Mouse (Mus musculus) ovary, postnatal 36 days (tissue): Measurements from ENCODE around the gene Mybbp1a.
"Not testable (repeated sequence)": the region's sequence is repeated elsewhere in the genome, so short reads cannot be mapped to it uniquely, and the experiment has no call there.

Experiments
- DNase-seq: peaks from one replicate; pipeline ENCODE4 v3.0.0; 2022; ENCODE audit warnings: low spot score, mixed read lengths

The Mybbp1a gene

DNA sequence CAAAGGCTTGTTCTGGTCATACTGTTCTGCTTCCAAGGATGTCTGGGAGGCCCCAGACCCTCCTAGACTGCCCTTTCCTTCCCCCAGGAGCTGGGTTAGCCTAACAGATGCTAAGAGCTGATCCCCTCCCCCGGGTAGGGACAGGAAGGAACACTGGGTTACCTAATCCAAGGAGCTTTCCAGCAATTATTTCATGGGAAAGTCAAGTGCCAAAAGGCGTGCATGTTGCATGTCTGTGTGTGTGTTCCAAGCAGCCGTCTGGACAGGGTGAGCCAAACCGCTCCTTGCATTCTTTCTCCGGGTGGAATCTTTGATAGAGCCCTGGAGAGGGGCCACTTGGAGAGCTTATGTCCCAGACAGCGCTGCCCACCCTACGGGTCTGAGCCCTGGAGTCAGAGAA is 28.1 kb upstream of the Mybbp1a start:
- no peak for DNase-seq

DNA sequence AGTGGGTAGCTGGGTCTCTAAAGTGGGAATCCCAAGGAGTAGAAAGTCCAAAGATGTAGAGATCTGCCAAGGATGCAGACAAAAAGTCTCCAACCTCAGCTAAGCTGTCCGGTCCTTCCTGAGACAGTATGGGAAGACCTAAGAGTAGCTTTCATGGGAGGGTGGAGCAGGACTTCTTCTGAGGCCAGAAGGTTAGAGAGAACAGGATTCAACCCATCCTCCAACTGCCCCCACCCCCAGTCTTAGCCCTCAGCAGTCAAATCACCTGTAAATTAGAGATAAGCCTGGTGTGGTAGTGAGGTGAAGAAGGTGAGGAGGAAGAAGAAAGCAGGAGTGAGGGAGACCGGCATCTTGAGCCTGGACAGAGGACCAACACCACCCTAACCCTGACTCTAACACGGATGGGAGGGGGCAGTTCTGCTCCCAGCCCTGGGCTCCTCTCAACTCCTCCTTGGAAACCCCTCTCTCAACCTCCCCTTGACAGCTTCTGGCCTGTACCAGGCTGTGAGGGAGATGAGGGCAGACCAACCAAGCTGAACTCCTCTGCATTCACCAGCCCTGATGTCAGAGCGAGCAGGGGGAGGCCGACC is 27.5 kb upstream of the Mybbp1a start:
- no peak for DNase-seq

DNA sequence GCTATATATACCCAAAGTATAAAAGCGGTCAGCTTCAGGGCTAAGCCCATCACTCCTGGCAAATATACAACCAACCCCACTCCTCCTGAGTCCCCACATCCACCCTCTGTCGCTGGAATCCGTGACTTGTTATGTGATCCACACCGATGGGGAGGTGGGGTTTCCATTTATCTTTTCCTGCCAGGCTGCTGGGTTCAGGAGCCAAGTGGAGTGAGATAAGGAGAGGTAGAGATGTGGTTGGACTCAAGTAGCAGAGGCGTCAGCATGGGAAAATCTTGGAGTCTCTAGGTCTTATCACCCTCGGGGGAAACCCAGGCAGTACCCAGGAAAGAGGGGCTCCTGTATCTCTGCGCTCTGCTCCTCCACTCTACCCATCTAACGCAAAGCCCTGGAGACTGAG is 26.0 kb upstream of the Mybbp1a start:
- no peak for DNase-seq

DNA sequence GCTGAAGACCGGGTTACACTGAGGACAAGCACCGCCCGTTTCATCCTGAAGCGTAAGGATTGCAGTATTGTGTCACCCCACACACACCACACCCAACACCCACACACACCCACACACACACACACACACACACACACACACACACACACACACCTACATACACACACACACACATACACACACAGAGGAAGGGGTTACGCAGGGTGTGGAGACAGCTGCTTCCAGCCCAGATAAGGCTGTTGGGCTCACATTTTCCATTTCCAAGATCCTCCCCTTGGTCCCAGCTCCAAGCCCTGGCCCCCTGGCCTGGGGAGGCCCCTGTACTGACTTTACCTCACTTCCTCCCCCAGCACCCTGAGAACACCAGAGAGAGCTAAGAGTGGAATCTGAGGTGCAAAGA is 24.5 kb upstream of the Mybbp1a start:
- no peak for DNase-seq

DNA sequence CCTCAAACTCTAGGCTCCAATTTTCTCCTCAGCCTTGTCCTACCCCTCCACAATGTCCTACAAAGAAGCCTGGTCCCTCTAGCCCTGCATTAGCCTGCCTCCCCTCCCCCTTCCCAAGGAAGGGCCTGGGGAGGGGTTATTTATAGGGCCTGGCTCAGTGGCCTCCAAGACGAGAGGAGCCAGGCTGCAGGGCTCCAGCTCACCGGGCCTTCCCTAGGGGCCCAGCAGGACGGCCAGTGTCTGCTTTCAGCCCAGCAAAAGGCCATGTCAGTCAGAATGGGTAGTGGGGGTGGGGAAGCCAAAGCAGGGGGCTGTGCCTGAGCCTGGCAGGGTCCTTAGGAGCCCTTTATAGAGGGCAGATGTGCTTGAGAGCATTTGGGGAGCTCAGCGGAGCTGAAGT is 23.8 kb upstream of the Mybbp1a start:
- DNase-seq: no peak

DNA sequence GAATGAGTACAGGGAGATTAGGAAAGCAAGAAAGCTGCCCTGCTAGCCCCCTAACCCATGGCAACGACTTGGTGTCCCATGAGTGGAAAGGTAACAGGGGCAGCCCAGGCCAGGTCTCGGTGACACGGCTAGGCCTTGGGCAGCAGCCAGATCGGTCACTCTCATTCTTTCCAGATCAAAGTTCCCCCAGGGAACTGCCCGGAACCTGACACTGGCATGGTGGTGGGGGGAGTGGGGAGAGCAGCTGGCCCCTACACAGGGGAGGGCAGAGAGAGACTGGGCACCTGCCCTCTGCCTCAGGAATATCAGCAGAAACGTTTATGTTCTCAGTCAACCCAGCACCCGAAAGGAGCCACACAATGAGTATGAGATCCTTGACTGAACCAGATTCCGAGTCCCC is 22.9 kb upstream of the Mybbp1a start:
- no peak for DNase-seq

DNA sequence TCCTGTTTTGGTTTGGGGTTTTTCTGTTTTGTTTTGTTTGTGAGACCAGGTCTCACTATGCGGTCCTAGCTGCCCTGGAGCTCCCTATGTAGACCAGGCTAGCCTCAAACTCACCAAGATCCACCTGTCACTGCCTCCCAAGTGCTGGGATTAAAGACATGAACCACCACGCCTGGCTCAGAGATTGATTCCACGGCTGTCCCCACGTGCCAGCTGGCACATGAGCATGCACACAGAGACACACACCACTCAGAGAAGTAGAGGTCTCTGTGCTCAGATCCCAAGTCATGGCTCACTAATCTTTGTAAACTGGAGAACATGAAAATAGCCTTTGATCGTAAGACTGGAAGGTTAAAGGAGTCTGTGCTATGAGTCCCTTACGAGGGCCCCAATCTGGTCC is 22.1 kb upstream of the Mybbp1a start:
- DNase-seq: no peak

DNA sequence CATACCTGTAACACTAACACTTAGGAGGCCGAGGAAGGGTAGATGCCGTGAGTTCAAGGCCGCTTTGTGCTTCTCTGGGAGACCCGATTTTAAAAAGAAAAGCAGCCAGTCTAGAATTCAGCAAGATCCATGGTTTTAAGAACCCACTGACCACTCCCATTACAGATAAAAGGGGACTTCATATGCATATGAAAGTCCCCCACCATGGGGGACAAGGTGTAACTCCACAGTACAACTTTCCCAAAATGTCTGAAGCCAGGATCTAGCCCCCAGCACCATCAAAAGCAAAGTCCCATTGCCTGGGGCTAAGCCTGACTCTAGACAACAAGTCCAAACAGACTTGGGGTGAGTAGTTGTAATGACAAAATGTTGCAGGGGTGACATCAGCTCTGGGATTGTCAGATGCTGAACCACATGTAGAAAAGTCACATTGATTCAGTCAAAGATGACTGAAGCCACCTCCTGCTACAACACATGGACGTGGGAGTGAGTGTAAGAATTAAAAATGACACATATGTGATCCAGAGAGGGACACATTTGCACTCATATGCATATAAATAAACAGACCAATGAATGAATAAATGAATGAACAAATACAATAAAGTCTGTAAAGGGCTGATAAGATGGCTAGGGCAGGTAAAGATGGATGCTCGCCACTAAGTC is 20.6 kb upstream of the Mybbp1a start:
- DNase-seq: no peak

DNA sequence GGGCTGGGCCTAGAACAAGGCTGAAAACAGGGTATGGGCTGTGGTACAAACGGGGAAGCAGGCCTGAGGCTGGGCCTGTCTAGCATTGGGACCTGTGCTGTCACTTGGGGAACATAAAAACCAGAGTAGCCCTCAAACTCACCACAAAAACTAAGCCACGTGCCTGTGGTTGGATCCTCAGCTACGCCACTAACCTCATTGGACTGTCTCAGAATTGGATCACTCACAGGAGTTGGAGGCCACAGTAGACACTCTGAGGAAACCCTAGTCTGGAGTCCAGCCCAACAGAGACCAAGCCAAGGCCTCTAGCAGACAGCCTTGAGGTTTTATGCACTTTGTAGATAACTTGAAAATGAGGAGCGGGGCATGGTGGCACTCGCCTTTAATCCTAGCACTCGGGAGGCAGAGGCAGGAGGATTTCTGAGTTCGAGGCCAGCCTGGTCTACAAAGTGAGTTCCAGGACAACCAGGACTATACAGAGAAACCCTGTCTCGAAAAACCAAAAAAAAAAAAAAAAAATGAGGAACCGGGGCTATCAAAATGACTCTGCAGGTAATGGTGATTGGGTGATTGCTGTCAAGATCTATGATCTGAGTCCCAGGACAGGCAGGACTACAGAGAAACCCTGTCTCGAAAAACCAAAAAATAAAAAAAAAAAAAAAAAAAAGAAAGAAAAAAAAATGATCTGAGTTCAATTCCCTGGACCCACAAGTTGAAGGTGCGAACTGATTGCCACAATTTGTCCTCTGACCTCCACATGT is 19.5 kb upstream of the Mybbp1a start:
- no peak for DNase-seq

DNA sequence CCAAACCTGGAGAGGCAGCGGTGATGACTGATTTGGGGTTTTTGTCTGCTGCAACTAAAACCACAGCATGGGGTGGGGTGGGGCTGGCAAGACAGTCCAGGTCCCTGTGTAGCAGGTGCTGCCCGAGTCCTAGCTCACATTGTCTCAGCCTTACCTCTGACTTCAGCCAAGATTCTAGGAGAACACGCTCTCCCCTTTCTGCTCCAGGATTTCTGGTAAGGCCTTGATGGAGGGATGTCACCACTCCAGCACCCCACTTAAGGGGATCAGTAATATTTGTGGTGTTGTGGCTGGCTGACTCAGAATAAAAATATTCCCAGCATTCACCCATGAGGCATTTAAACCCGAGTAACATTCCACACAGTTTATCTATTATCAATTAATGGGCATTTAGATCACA is 17.5 kb upstream of the Mybbp1a start:
- DNase-seq: no peak

DNA sequence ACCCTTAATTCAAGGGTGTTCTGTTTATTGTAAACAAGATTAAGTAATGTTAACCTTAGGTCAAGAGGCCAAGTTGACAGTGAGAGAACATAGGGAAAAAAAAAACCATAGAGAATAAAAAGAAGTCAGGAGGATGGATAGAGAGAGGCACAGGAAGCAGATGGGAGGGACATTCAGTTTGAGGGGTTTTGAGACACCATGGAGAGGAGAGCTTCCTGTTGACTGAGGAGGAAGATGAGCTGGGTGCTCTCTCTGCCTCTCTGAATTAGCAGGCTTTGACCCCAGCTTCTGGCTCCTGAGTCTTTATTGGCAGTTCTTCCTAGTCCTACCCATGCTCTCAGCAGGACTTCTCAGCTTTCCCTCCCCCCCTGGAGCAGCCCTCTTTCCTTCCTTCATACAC is 16.0 kb upstream of the Mybbp1a start:
- no peak for DNase-seq

DNA sequence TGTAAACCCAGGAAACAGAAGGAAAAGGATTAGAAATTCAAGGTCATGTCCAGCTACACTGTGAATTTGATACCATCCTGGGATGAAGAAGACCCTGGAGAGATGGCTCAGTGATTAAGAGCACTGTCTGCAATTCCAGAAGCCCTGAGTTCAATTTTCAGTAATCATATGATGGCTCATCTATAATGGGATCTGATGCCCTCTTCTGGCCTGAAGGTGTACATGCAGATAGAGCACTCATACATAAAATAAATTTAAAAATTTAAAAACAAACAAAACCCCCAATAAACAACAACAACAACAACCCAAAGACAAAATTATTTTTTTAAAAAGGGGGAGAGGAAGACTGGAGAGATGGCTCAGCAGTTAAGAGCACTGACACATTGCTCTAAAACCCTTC is 14.3 kb upstream of the Mybbp1a start:
- no peak for DNase-seq

DNA sequence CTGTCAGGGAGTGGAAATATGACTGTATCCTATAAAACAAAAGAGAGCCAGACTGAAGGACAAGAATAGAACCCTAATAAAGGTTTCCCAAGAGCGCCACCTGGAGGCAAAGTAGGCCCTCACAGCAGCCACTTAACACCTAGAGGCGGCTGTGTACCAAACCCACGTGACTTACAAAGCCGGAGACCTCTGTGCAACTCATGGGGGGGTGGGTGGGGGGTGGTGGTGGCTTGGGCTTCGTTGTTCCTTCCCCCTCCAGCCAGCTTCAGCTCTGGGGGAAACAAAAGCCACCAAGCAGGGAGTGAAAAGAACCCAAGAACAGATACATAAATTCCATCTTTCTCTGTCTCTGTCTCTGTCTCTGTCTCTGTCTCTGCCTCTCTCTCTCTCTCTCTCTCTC is 12.5 kb upstream of the Mybbp1a start:
- DNase-seq: peak; percentile 80

DNA sequence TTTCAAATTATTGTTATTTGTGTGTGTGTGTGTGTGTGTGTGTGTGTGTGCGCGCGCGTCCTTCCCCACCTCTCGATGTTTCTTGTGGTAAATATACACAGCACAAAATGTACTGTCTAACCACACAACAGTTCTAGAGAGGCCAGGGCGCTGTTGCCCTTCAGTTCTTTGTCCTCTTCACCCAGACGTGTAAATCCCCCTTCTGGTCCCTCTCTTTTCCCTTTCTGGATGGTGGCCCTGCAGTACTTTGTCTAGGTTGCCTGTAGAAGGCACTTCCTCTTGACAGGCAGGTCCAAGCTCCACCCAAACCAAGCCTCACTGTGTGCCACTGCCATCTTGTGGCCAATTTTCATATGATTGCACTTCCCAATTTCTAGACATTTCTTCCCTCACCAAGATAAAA is 11.9 kb upstream of the Mybbp1a start:
- DNase-seq: peak; percentile 63

DNA sequence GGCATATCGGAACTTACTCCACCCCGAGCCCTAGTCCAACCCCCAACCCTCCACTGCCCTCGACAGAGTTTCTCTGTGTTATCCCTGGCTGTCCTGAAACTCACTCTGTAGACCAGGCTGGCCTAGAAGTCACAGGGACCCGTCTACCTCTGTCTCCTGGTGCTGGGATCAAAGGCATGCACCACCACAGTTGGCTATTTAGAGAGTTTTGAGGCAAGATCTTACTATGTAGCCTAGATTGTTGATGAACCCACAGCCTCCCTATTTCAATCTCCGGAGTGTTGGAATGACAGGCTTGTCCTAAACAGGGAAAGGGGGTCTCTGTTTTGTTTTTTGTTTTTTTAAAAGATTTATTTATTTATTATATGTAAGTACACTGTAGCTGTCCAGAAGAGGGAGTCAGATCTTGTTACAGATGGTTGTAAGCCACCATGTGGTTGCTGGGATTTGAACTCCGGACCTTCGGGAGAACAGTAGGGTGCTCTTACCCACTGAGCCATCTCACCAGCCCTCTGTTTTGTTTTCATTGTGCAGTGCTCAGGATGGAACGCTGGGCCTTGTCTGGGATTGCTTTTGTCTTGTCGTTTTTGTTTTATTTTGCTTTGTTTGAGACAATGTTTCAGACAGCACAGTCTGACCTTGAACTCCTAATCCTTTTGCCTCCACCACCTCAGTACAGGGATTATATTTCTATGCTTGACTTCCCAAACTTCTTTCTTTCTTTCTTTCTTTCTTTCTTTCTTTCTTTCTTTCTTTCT is 10.7 kb upstream of the Mybbp1a start:
- not testable (repeated sequence) for DNase-seq

DNA sequence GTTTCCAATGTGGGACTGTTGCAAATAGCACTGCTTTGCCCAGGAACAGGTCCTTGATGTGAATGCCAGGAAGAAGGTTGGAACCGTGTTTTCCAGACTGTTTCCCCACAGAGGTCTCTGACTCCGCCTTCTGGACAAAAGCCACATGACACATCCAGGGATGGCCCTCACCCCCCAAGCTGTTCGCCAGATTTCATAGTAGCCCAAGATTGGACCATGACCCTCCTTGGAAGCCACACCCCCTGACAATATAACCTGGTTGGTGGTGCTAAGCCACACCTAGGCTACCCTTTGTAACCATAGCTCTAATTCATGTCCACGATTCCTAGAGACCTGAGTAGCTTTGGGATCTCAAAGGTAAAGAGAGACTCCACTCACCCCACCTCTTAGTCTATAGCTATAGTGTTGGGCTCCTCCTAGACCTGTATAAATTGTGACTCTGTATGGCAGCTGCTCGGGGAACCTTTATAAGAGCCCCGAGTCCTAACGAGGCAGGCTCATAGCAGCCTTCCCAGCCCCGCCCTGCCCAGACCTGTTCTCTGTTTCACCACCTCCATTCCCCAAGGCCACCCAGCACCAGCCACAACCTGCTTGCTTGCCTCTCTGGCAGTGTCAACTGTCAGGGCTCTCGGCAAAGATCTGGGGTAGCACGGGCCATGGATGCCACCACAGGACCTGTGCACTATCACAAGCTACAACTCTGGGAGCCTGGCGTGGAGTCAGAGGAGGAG is 6.0 kb upstream of the Mybbp1a start, which contains the start of gene Ggt6:
Gene Ggt6, plus strand, starts transcription at position 564 of the 731 bp plus-strand sequence.
- DNase-seq: no peak

DNA sequence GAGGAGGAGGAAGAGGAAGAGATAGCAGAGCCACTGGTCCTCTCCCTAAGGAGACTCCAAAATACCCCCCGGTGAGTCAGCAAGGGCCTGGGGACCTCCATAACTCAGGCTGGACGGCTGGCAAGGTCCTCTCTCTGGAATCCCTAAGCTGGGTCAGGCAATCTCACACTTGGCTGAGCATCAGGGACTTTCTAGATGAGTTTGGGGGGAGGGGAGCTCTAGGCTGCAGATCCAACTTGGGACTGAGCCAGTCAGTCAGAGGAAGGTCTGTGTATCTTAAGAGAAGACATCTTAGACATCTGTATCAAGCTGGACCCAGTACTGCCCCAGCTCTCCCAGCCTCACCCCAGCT is 5.5 kb upstream of the Mybbp1a start:
- DNase-seq: peak; percentile 47

DNA sequence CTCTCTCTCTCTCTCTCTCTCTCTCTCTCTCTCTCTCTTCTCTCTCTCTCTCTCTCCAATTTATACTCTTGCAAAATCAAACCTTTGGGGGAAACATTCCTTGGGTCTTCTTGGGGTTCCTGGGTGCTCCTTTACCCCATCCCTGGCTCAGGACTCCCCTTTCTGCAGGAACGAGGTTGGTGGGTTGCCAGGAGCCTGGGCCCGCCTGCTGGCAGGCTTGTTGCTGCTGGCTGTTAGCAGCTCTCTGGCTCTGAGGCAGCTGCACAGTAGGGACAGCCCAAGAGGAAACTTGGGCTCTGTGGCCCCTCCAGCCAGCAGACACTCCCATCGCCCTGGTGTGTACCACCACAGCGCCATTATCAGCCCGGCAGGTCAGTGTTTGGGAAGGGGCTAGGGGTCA is 4.9 kb upstream of the Mybbp1a start:
- peak; percentile 62 for DNase-seq

DNA sequence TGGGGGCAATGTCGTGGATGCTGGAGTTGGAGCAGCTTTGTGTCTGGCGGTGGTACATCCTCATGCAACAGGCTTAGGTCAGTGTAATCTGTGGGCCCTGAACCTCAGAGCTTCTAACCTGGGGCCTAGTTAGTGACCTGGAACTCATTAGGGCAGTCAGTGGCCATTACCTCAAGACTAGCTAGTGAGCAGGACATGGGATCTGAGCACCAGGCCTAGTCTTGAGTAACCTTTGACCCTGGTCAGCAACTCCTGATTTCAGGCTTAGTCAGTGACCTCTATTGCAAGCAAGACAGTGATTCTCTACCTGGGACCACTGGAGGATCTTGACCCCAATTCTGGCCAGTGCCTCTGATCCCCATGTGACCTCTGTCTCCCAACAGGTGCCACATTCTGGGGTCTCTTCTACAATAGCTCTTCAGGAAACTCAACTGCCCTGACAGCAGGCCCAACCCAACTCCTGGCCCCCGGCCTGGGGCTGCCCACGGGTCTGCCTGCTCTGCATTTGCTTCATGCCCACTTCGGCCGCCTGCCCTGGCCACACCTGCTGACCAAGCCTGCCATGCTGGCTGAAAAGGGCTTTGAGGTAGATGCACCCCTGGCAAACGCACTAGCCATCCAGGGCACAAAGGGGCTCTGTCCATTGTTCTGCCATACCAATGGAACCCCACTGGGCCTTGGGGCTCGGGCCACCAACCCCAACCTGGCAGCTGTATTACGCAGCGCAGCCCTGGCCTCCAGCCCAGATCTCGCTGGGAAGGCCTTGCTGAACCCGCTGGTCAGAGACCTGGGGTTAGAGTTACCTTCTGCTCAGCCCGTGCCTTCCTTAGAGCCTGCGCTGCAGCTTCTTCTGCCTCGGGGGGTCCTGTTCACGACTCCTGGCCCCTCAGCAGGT is 4.2 kb upstream of the Mybbp1a start:
- DNase-seq: no peak

DNA sequence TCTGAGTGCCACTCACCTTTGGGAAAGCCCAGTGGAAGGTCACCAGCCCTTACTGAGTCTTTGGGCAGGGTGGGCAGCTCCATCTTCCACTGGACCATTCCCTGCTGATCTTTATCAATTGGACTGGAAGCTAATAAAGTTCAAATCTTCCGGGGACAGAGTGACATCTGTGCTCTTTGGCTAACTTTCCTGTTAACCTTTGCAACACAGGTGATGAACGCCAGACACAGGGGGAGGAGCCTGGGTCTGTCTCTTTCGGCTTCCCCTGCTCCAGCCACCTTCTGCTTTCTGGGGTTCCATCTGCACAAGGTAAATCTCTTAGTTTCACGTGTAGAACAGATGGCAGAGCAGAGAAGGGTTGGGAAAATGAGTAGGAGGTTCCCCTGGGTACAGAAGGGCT is 2.7 kb upstream of the Mybbp1a start:
- no peak for DNase-seq

DNA sequence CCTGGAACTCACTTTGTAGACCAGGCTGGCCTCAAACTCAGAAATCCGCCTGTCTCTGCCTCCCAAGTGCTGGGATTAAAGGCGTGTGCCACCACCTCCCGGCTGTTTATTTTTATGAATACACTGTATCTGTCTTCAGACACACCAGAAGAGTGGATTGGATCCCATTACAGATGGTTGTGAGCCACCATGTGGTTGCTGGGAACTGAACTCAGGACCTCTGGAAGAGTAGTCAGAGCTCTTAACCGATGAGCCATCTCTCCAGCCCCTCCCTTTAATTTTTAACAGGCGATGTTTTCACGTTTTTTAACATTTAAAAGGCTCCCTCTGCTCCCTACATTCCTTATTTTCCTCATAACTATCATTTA is 574 bp upstream of the Mybbp1a start:
- not testable (repeated sequence) for DNase-seq
